Mouse (Mus musculus) telencephalon, adult 2 months (tissue): ENCODE data around the gene Inka2.
"Not testable (repeated sequence)": the region's sequence is repeated elsewhere in the genome, so short reads cannot be mapped to it uniquely, and the experiment has no call there.

Source experiments
- DNase-seq: peaks from one replicate; pipeline ENCODE4 v3.0.0-alpha.2; 2011; ENCODE audit warnings: low read depth, low spot score

The Inka2 gene

DNA sequence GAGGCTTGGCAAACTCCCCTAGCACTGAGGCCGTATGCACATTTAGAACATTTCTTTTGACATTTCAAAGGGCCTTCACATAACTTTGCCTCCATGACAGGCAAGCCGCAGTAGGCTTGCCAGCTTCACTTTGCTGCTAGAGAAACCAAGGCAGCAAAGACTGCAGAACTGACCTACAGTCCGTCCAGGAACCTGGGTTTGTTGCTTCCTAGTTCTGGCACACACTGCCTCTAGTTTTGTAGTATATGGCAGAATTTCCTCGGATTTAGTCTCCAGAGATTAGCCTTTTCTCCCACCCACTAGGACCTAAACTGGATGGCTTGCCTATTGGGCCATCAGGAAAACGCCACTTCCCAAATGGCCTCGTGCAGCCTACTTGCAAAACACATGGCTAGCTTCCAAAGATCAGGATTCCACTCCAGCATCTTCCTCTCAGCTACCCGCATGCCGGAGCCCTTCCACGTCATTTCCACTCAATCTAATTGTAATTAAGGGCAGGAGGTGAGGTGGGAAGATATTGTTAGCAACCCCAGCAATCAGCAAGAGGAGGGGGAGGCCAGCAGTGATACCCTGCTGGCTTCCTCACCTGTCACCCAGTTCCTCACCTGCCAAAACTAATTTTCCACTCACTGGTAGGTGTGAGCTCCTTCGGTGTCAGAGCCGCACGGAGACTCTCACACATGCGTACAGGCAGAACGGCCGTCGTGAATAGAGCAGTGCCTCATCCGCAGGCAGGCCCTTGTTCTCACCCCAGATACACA lies 7.8 kb upstream of the Inka2 start:
- DNase-seq: no peak

DNA sequence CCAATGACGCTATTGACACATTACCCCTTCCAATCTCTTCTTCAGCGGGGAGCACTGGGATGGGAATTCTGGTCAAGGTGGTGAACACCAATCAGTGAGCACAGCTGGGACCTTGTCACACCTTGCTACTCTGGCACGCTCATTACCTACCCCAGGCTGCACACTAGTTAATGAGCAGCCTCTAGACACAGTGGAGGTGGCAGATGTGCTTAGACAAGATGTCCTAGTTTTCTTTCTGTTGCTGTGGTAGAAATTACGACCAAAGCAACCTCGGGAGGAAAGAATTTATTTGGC lies 7.3 kb upstream of the Inka2 start:
- DNase-seq: no peak

DNA sequence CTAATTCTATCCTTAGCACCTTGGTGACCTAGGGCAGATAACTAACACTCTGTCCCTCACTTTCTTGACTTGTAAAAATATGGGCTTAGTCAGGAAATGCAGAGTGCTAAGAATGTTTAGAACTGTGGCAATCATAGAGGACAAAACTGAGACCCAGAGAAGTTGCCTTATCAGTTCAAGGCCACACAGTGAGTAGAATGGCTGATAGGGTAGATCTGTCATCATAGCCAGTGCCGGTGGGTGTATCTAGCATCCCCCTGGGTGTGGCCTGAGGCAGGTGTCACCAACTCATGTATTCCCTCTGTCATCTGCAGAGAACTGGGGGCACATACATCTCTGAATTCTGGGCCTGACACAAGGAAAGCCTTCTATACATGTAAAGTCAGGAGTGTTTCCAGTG lies 6.1 kb upstream of the Inka2 start:
- DNase-seq: no peak

DNA sequence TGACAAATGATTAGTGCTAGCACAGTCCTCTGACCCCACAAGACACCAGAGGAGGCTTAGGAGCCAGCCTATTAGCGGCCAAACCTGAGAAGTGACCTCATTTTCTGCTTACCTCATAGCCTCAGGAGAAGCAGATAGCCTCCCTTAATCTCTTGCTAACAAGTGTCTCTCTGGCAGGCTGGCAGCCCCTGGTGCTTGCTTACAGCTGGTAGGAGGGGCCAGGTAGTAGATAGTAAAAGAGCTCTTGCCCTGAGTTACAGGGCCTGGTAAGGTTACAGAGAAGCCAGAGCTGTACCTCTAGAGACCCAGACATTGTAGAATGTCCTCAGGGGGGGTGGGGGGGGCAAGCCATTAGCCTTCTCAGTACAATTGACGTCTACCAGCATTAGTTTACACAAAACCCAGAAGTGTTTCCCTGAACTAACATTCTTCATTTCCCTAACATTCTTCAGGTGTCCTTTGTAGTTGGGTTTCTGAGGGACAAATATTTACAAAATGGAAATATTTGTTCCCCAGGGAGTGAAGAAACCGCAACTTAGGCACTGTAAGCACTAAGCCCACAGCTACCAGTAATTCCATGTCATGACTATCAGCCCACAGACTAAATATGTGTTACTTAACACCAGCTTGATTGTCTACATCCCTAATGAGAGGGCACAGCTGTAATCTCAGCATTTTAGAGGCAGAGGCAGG lies 5.0 kb upstream of the Inka2 start:
- no peak for DNase-seq

DNA sequence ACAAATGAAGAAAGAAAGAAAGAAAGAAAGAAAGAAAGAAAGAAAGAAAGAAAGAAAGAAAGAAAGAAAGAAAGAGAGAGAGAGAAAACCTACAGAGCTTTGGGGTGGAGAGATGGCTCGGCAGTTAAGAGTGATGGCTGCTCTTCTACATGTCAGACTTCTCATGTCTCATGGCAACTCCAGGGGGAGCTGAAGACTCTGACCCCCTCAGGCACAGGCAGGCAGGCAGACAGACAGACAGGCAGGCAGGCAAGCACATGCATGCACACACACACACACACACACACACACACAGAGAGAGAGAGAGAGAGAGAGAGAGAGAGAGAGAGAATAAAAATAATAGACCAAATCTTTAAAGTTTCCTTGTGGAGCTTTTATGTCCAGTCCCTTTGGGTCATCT lies 3.6 kb upstream of the Inka2 start:
- DNase-seq: not testable (repeated sequence)

DNA sequence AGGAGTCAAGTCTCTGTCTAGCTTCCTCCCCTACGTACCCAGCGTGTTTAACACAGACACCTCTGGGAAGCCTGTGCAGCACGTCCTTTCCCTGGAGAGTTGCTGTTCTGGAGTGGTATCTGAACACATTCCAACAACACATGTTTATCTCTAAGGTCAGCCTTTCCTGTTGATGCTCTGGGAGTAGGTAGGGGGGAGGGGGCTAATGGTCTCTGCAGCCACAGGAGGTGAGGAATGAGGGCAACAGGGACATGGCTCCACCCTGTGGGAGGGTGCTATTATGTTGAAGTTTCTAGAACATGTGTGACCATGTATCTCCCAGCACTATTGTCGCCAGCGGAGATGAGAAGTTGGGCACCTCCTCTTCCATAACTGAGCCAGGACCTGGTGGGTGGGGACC lies 3.0 kb upstream of the Inka2 start:
- no peak for DNase-seq

DNA sequence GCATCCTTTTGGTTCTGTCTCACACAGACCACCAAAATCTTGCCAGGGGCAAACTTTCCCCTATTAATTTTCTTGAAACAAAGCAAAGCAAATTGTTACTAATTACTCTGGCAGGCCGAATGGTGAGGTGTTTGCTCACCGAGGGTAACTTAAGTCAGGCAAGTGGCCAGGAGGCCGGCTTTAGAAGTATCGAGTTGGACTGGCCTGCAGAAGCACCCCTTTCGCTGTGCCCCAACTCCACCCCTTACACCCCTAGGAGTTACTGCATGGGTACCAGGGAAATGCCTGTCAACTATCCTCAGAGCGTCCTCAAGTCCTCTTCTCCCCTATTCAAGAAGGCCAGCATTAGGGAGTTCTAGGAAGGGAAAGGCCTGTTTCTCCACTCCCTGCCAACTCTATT lies 828 bp upstream of the Inka2 start:
- no peak for DNase-seq

DNA sequence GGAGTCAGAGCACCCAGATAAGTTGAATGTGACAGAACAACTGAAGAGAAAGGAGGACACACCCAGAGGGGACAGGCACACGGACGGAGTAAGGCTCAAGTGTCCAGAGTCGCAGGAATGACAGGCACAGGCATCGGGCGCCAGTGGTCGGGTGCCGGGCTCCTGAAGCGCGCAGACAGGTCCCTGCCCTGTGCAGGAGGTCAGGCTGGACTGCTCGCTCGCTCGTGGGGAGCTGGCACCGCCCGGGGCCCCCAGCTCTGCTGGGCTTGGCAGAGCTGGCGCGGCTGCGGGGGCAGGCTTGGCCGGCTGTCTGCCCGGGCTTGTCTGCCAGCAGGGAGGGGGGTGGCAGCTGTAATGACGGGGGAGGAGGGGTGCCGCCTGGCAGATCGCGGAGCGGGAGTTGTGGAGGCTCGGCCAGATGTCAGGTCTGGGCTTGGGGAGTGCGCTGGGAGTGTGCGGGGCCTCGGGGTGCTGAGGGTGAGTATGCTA lies 706 bp downstream of the Inka2 start:
- DNase-seq: peak; percentile 84

DNA sequence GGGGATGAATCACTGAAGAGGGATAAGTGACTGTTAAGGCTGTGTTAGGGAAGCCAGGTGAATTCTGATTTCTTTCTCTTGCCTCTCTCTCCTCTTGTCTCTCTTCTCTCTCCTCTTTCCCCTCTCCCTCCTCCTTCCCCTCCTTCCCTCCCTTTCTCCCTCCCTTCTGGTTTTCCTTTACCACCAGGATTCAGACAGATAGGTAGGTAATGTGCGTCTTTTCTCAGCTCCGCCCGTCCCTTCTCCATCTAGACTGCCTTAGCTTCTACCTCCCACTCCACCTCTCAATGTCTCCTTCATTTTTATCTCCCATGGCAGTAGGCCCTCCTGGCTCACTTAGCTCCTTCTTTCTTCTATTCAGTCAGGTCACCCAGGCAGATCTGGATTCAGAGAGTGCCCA lies 1.2 kb downstream of the Inka2 start:
- no peak for DNase-seq

DNA sequence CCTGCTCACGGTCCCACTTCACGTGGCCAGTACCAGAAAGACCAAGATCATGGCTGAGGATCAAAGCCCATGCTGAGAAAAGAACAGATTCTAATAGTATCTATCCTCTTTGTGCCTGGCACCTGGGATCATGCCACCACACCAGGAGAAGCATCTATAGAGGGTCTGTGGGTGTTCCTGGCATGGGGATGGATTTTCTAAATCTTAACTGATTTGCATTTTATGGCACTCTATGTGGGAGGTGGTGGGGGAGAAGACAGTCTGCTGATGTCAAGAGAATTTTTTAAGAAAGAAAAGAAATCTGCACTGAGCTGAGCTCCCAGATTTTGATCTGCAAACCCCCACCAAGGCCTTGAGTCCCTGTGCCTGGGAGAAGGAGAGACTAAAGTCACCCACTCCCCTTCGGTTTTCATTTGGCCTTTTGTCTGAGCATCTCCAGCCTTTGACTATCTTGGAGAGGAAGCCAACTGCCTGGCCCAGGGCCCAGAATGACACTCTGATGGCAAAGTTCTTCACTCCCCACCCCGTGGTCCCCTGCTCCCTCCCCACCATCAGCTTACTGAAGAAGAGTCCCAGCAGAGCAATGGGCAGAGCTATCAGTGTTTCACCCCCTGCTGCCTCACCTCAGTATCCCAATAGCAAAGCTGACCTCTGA lies 2.1 kb downstream of the Inka2 start:
- DNase-seq: peak; percentile 93

DNA sequence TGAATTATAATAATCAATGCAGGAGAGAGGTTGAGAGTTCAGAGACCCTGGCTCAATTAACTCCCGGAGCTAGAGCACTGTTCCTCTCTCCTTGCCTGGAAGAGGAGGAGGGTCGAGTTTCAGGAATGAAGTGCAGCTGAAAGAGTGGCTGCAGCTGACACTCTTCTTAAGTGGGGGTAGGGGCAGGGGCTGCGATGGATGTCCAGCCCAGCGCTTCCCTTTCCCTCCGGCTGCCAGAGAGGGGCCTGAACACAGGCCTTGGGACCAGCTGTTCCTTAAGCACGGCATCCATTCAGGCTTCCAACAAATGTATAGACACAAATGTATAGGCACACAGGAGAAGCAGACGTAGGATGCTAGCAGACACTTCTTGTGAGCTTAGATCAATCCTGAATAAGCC lies 3.2 kb downstream of the Inka2 start:
- no peak for DNase-seq

DNA sequence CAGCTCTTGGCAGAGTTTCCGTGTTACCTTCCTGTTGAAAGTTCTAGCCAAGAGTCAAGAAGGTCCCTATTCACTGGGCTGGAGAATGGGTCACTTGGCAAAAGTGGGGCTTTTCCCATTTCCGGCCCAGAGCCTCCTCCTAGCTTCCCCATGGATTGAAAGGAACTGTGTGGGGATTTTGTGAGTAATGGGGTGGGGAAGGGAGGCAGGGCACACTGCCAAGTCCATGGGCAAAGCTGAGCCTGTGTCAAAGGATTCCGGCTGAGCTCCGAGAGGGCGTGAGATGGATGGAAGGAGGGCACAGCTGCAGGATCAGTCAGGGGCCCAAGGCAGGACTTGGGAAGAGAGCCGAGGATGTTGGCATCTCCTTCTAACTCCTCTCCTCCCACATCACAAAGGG lies 5.8 kb downstream of the Inka2 start:
- DNase-seq: no peak

DNA sequence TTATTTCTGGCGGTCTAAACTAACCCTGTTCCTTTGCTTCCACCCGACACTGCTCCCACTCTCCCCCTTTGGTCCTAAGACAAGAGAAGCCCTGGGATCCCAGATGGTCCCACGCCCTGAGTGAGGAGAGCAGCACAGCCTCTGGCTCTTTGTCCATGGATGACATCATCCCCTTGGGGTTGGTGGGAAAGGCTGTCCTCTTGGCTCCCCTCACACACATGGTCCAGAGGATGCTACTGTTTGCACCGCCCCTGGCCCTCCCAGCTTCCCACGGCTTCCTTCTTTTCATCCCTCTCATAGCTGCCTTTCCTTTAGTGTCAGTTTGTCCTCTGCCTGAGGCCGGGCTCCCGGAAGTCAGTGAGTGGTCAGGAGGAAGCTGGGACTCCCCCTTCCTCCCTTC lies 7.3 kb downstream of the Inka2 start:
- DNase-seq: no peak

DNA sequence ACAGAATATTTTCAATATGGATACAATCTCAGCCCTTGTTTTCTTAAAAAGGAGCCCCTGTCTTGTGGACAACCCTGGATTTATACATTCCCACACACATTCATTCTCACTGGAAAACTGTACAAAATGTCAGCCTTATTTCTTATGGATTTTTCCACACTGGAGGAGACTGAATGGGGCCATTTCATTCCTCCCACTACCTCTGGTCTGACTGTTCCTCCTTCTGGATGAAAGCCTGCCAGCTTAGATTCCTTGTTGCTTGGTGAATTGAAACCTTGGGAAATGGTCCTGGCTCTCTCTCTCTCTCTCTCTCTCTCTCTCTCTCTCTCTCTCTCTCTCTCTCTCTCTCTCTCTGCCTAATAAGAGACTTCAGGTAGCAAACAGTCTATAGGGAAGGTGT lies 8.4 kb downstream of the Inka2 start:
- no peak for DNase-seq

DNA sequence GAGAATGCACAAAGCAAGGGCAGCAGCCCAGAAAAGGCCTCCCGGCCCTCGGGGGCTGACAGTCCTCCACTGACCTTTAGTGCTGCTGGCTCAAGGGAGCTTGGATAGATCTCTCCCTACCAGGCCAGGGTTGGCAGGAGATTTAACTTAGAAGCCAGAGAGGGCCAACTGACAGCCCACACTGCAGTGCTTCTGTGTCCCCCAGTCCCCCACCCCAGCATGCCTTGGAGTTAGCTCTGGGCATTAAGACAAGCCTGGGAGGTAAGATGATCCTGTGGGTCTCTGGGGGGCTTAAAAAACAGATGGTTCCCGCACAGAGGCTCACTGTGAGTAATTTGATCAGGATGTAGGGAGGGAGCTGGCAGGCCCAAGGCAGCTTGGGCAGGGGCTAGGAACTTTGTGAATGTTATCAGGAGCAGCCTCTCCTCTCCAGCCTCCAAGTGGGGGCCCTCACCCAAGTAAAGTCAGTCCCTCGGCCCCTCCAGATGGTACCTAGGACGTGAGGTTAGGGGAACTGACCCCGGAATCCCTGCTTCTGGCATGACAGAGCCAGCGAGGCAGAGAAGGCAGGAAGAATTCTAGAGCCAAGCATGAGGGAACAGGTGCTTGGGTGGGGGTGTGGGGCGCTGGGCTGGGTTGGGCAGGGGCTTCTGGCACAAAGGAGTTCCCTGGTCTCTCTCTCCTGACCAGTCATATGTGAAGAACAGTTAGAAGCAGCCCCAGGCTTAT lies 9.9 kb downstream of the Inka2 start:
- DNase-seq: no peak

DNA sequence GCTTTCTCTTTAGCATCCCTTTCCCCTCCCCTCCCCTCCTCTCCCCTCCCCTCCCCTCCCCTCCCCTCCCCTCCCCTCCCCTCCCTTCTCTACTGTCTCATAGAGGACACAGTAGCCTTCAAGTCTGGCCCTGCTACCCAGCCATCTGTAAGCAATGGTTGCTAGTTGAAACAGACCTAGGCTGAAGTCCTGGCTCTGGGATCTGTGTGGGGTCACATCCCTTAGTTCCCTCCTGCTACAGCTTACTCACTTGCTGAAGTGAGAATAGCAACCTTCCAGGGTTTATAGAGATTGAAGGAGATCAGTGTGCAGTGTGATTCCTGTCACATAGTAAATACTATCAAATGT lies 10.4 kb downstream of the Inka2 start:
- DNase-seq: no peak

DNA sequence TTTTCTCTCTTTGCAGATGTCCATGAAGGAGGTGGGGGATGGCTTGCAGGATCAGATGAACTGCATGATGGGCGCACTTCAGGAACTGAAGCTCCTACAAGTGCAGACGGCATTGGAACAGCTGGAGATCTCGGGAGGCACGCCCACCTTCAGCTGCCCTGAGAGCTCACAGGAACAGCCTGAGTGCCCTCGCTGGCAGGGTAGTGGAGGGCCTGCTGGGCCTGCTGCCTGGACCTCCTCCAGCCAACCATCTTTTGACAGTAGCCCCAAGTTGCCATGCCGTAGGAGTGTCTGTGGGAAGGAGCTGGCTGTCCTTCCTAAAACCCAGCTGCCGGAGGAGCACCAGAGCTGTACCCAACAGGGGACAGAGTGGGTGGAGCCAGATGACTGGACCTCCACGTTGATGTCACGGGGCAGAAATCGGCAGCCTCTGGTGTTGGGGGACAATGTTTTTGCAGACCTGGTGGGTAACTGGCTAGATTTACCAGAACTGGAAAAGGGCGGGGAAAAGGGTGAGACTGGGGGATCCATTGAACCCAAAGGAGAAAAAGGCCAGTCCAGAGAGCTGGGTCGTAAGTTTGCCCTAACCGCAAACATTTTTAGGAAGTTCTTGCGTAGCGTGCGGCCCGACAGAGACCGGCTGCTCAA lies 12.1 kb downstream of the Inka2 start:
- DNase-seq: no peak

DNA sequence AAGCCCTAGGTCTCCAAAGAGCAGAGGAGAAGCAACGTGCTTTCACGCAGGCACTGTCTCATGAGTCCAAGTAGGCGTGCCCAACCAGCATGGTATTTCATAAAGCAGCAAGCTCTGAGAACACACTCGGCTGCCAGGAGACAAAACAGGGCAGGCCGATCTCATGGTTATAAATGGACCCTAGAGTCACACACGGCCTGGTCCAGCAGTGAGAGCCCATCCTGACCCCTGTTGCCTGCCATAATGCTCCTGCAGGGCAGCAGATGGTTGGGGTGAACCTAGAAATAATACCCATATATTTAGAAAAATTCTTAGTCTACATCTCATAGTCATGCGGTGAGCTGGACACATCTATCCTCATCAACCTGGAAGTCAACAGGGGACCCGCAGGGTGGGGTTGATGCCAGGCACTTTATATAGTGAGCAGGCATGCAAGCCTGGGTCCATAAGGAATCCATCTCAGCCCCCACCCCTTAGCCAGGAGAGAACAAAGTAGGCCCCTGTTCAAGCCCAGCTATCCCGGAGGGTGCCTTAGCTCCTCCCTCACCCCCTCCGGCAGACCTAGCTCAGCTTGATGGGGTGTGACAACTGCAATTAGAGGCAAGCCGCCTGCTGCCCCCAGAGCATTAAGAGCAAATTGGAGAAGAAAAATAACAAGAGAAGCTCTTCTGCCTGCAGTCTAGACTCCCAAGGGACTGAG lies 13.6 kb downstream of the Inka2 start:
- DNase-seq: no peak

DNA sequence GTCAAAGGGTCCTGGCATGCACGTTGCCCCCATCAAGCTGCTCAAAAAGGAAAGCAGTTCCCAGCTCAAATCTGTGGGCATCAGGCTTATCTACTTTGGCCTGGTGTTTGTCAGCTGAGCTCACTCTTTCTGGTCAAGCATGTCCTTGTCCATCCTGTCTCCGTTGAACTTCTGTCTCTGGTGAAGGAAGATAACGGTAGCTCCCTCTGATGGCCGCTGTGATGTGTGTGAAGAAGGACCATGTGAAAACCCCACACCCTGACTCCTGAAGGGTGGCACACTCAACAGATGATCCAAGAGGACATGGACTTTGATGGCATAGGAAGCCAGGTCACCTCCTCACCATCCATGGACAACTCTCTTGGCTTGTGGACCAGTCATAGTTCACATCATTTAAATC lies 14.3 kb downstream of the Inka2 start:
- no peak for DNase-seq

DNA sequence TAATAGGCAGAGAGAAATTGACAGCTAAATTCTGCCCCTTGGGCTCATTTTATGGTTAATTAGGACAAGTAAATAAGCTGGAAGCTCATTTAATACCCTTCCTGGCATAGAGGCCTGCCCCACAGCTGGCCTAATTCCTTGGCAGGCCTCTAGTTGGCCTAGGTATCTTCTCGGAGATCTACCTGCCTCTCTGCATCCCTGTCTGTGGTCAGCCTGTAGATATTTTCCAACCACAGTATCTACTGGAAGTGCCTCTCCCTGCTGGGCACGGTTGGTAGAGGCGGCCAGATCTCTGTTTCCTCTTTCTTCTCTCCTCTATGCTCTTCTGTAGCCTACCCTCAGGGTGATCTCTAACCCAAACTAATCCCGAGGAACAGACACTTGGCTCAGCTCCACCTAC lies 15.6 kb downstream of the Inka2 start:
- DNase-seq: no peak

DNA sequence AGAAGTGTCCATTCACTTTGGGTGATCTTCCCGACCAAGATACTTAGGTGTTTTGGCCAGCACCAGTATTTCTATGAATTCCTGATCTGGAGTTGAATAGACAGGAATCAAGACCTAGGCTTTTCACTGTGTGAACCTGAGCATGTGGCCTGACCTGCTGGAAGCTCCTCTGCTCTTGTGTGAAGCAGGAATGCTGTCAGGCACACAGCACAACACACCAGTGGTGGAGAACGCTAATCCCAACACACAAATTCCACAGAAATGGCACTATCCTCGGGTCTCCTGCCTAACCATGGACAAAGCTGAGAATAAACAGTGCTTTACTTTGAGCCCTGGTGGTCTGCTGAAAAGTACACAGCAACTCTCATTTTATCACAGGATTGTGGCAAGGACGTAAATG lies 16.1 kb downstream of the Inka2 start:
- no peak for DNase-seq
